Mouse (Mus musculus): ENCODE measurements at regions not wholly inside any gene's neighbourhood (a gene's known extent, or its start where the extent isn't known, plus 50 kb on each side); places are given as distances from the start of the nearest gene placed in this dataset.

- TF ChIP-seq MAFK (IDR thresholded peaks at IDR 0.05; ENCODE audit: insufficient read depth, low read depth, low read length) (no peak), ZNF384 (IDR thresholded peaks at IDR 0.05; ENCODE audit: low read depth, low read length) (no peak), HCFC1 (IDR thresholded peaks at IDR 0.05; ENCODE audit: borderline replicate concordance, insufficient read depth, low read length) (no peak), ZC3H11A (IDR thresholded peaks at IDR 0.05; ENCODE audit: borderline replicate concordance, low read depth, low read length) (no peak), CHD2 (IDR thresholded peaks at IDR 0.05; ENCODE audit: low read depth, low read length) (no peak)
Measured at GRCm38 (mm10) chr4:106020338-106020737, 230.7 kb downstream of the Gm12728 start.
